Mouse (Mus musculus) limb, embryonic 11.5 days (tissue): ENCODE results near the gene Majin. TPM values are rescaled to one million over a fixed set of nuclear protein-coding genes. Genes with fewer than 3 reads are reported as not detected.

Experiments
- ATAC-seq: fragments of 200-750 bp; cut with Nextera tagmentation; 2 replicates; pipeline ENCODE4 v1.8.0; 2017; ENCODE audit warnings: low read depth; ENCODE audit not compliant: insufficient number of reproducible peaks, low FRiP score, low TSS enrichment
- DNase-seq: peaks from one replicate; pipeline ENCODE4 v3.0.0-alpha.2; 2015; ENCODE audit warnings: low spot score
- H3K27ac ChIP-seq: fragments of 300-500 bp; sonication (generic); replicated peaks from 2 replicates; pipeline ENCODE4 v1.5.1; 2014; ENCODE audit warnings: low read depth, mild to moderate bottlenecking, low read length
- H3K27me3 ChIP-seq: fragments of 300-500 bp; sonication (generic); 2 replicates; pipeline ENCODE4 v1.6.1; 2014; ENCODE audit warnings: mild to moderate bottlenecking, low read length, mixed read lengths; ENCODE audit not compliant: control insufficient read depth, insufficient read depth
- H3K36me3 ChIP-seq: fragments of 300-500 bp; sonication (generic); 2 replicates; pipeline ENCODE4 v1.6.1; 2014; ENCODE audit warnings: mild to moderate bottlenecking, low read length, moderate library complexity, mixed read lengths; ENCODE audit not compliant: control insufficient read depth, insufficient read depth
- H3K4me1 ChIP-seq: fragments of 300-500 bp; sonication (generic); 2 replicates; pipeline ENCODE4 v1.6.1; 2014; ENCODE audit warnings: low read length, mixed read lengths; ENCODE audit not compliant: control insufficient read depth, insufficient read depth
- H3K4me2 ChIP-seq: fragments of 300-500 bp; sonication (generic); 2 replicates; pipeline ENCODE4 v1.6.1; 2014; ENCODE audit warnings: low read depth, mild to moderate bottlenecking, moderate library complexity; ENCODE audit not compliant: severe bottlenecking
- H3K4me3 ChIP-seq: fragments of 300-500 bp; sonication (generic); 2 replicates; pipeline ENCODE4 v1.5.1; 2014; ENCODE audit warnings: low read depth, low read length
- H3K9ac ChIP-seq: fragments of 300-500 bp; sonication (generic); 2 replicates; pipeline ENCODE4 v1.6.1; 2014; ENCODE audit warnings: mild to moderate bottlenecking, low read length
- H3K9me3 ChIP-seq: fragments of 300-500 bp; sonication (generic); 2 replicates; pipeline ENCODE4 v1.6.1; 2016; ENCODE audit warnings: low read length; ENCODE audit not compliant: control insufficient read depth
- WGBS: fragments of 180-500 bp; shearing (Covaris S2); extraction: QIAGEN DNeasy Blood & Tissue Kit; methylation state at CpG from one replicate; pipeline ENCODE4 v1.1.7; 2014; 5-methylcytosine and 5-hydroxymethylcytosine counted together
- polyA plus RNA-seq: library from polyadenylated mRNA; unstranded; fragments of >200 nt; fragmentation: Nextera tagmentation; extraction: Ambion mirVana; gene quantifications from 2 replicates; pipeline ENCODE4 v1.2.1, GENCODE M21; 2014

The Majin gene
- polyA plus RNA-seq, 1 experiment from 2014 or later, result not detected

GRCm38 (mm10) chr19:6156372-6156771 lies 27.8 kb upstream of the Majin start:
- Histone ChIP-seq H3K27me3 (no peaks in the 10 kb centered on the region), H3K27ac (no peak overlapping the region), H3K4me1 (no peaks in the 10 kb centered on the region), H3K4me3 (no peak overlapping the region), H3K9ac (no peak overlapping the region), H3K36me3 (no peaks in the 10 kb centered on the region), H3K4me2 (no peak overlapping the region), H3K9me3 (no peaks in the 10 kb centered on the region)
- DNase-seq, result no peak
- no peak for ATAC-seq
- WGBS, result 65% methylated on average over 8 of the region's 8 CpGs

GRCm38 (mm10) chr19:6157220-6157619 lies 27.0 kb upstream of the Majin start:
- Histone ChIP-seq H3K9me3 (no peaks in the 10 kb centered on the region), H3K27ac (no peak overlapping the region), H3K9ac (no peak overlapping the region), H3K27me3 (no peaks in the 10 kb centered on the region), H3K4me2 (no peak overlapping the region), H3K4me3 (no peak overlapping the region), H3K36me3 (no peaks in the 10 kb centered on the region), H3K4me1 (no peaks in the 10 kb centered on the region)
- DNase-seq, result no peak
- ATAC-seq, result no peak
- WGBS, result 71% methylated on average over 6 of the region's 6 CpGs

- no peak overlapping the region for H3K9ac ChIP-seq
- H3K4me2 ChIP-seq, result no peak overlapping the region
- no peaks in the 10 kb centered on the region for H3K27me3 ChIP-seq
- H3K36me3 ChIP-seq, result no peaks in the 10 kb centered on the region
- WGBS, result 71% methylated on average over 10 of the region's 10 CpGs
- no peak overlapping the region for H3K27ac ChIP-seq
- no peak for DNase-seq
- no peaks in the 10 kb centered on the region for H3K4me1 ChIP-seq
- no peaks in the 10 kb centered on the region for H3K9me3 ChIP-seq
- no peak for ATAC-seq
- H3K4me3 ChIP-seq, result no peak overlapping the region
Observed at GRCm38 (mm10) chr19:6163872-6164547, 20.2 kb upstream of the Majin start.

GRCm38 (mm10) chr19:6166750-6167149 lies 17.4 kb upstream of the Majin start:
- Histone ChIP-seq H3K9me3 (no peaks in the 10 kb centered on the region), H3K4me3 (no peak overlapping the region), H3K4me2 (no peak overlapping the region), H3K4me1 (no peaks in the 10 kb centered on the region), H3K9ac (no peak overlapping the region), H3K27me3 (no peaks in the 10 kb centered on the region), H3K36me3 (no peaks in the 10 kb centered on the region), H3K27ac (no peak overlapping the region)
- DNase-seq (no peak), ATAC-seq (no peak)
- WGBS, result 85% methylated on average over 4 of the region's 4 CpGs

- Histone ChIP-seq H3K4me1 (no peaks in the 10 kb centered on the region), H3K4me3 (no peak overlapping the region), H3K9me3 (no peaks in the 10 kb centered on the region), H3K27ac (no peak overlapping the region), H3K4me2 (no peak overlapping the region), H3K9ac (no peak overlapping the region), H3K27me3 (no peaks in the 10 kb centered on the region), H3K36me3 (no peaks in the 10 kb centered on the region)
- ATAC-seq (no peak), DNase-seq (no peak)
- 89% methylated on average over 8 of the region's 8 CpGs for WGBS
Observed at GRCm38 (mm10) chr19:6171215-6171614, 13.0 kb upstream of the Majin start.

GRCm38 (mm10) chr19:6174771-6175170 lies 9.4 kb upstream of the Majin start:
- no peak for DNase-seq
- no peak overlapping the region for H3K4me3 ChIP-seq
- 57% methylated on average over 5 of the region's 5 CpGs for WGBS

GRCm38 (mm10) chr19:6178775-6179174 lies 5.4 kb upstream of the Majin start:
- Histone ChIP-seq H3K9me3 (no peaks in the 10 kb centered on the region), H3K4me3 (no peak overlapping the region), H3K27me3 (no peaks in the 10 kb centered on the region), H3K27ac (no peak overlapping the region), H3K36me3 (no peaks in the 10 kb centered on the region), H3K9ac (no peak overlapping the region), H3K4me2 (no peak overlapping the region), H3K4me1 (no peaks in the 10 kb centered on the region)
- no peak for ATAC-seq
- no peak for DNase-seq
- WGBS, result 92% methylated on average over 6 of the region's 6 CpGs

More at GRCm38 (mm10) chr19:6174771-6175170, 9.4 kb upstream of the Majin start:
- no peak overlapping the region for H3K27ac ChIP-seq
- H3K4me1 ChIP-seq, result no peaks in the 10 kb centered on the region
- no peaks in the 10 kb centered on the region for H3K27me3 ChIP-seq
- no peak overlapping the region for H3K4me2 ChIP-seq
- no peak for ATAC-seq
- no peaks in the 10 kb centered on the region for H3K36me3 ChIP-seq
- H3K9ac ChIP-seq, result no peak overlapping the region
- no peaks in the 10 kb centered on the region for H3K9me3 ChIP-seq

- DNase-seq (peak; percentile 74), ATAC-seq (no peak)
- no peaks in the 10 kb centered on the region for H3K36me3 ChIP-seq
- H3K27ac ChIP-seq, result no peak overlapping the region
- no peaks in the 10 kb centered on the region for H3K9me3 ChIP-seq
- H3K27me3 ChIP-seq, result no peaks in the 10 kb centered on the region
- H3K4me3 ChIP-seq, result no peak overlapping the region
- no peak overlapping the region for H3K9ac ChIP-seq
- H3K4me1 ChIP-seq, result no peaks in the 10 kb centered on the region
- H3K4me2 ChIP-seq, result no peak overlapping the region
- 19% methylated on average over 5 of the region's 5 CpGs for WGBS
Observed at GRCm38 (mm10) chr19:6181629-6182028, 2.6 kb upstream of the Majin start.

- no peak overlapping the region for H3K4me3 ChIP-seq
- H3K9me3 ChIP-seq, result no peaks in the 10 kb centered on the region
- no peak for DNase-seq
- 7% methylated on average over 3 of the region's 3 CpGs for WGBS
- no peaks in the 10 kb centered on the region for H3K27me3 ChIP-seq
- H3K4me1 ChIP-seq, result no peaks in the 10 kb centered on the region
- H3K36me3 ChIP-seq, result no peaks in the 10 kb centered on the region
- H3K9ac ChIP-seq, result no peak overlapping the region
- no peak overlapping the region for H3K27ac ChIP-seq
- ATAC-seq, result no peak
- H3K4me2 ChIP-seq, result no peak overlapping the region
Observed at GRCm38 (mm10) chr19:6182534-6182933, 1.7 kb upstream of the Majin start.
